Mouse (Mus musculus) adrenal gland, postnatal 25 days (tissue): ENCODE results near the gene Aip. TPM values are rescaled to one million over a fixed set of nuclear protein-coding genes. Genes with fewer than 3 reads are reported as not detected.

Source experiments
- DNase-seq: peaks from one replicate; pipeline ENCODE4 v3.0.0; 2021; ENCODE audit warnings: mixed read lengths
- long read RNA-seq: library from polyadenylated mRNA; stranded (forward); transcript quantifications from one replicate; pipeline ENCODE4 v2.0.0, GENCODE M21; 2021
- total RNA-seq: library from RNA; stranded (reverse); gene quantifications from 2 replicates; pipeline ENCODE4 v1.2.3, GENCODE M21; 2021

The Aip gene
- 108 and 117 TPM in 2 replicates for total RNA-seq
- long read RNA-seq, transcript Aip-202 (7 exons, 1,378 nt): minor isoform, 5 of 76 reads
- long read RNA-seq, transcript Aip-201 (6 exons, 1,261 nt): major isoform, 57 of 76 reads
- long read RNA-seq, partial matches to known transcripts: 3 of 76 reads
- long read RNA-seq, other reads (novel, unspliced or antisense): 11 of 76 reads

DNA sequence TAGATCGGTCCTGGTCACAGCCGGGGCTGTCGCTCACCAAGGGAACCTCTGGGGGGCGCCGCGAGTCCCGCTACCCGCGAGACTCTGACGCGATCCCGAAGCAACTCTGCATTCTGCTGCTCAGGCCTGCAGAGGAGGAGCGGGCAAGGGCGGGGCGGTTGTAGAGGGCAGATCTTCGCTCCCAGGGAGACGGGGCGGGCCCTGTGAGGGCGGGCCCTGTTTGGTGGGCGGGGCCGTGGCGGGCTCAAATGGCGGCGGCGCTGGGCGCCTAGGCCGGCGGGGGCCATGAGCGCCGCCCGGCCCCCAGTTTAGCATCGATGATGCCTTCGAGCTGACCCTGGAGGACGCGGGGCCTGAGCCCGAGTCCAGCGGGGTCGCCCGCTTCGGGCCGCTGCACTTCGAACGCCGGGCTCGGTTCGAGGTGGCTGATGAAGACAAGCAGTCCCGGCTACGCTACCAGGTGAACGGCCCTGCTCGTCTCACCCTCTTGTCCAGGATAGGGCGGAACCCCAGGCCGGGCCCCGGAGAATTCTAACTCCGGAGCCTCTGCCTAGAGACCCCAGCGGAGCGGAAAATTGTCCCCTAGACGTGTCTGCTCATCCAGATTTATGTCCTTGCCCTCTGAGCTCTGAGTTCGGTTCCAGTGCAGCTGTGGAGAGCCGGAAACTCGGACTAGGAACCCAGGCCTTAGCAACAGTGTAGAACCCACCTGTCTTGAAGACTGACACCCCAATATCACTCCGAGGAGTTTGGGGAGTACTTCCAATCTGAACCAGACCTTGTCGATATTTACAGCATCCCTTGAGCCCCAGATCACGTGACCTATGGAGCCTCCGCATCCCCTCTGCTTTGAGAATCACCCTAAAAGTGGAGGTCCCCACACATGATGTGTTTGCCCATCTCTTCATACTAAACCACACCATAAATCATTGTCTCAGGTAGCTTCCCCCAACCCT, at the start of gene Aip:
Gene Aip, minus strand, starts transcription at position 118 of the 956 bp plus-strand sequence.
- DNase-seq: peak; percentile 98

GRCm38 (mm10) chr19:4172925-4173324, 47.3 kb upstream of the Aip start:
- DNase-seq: no peak

DNA sequence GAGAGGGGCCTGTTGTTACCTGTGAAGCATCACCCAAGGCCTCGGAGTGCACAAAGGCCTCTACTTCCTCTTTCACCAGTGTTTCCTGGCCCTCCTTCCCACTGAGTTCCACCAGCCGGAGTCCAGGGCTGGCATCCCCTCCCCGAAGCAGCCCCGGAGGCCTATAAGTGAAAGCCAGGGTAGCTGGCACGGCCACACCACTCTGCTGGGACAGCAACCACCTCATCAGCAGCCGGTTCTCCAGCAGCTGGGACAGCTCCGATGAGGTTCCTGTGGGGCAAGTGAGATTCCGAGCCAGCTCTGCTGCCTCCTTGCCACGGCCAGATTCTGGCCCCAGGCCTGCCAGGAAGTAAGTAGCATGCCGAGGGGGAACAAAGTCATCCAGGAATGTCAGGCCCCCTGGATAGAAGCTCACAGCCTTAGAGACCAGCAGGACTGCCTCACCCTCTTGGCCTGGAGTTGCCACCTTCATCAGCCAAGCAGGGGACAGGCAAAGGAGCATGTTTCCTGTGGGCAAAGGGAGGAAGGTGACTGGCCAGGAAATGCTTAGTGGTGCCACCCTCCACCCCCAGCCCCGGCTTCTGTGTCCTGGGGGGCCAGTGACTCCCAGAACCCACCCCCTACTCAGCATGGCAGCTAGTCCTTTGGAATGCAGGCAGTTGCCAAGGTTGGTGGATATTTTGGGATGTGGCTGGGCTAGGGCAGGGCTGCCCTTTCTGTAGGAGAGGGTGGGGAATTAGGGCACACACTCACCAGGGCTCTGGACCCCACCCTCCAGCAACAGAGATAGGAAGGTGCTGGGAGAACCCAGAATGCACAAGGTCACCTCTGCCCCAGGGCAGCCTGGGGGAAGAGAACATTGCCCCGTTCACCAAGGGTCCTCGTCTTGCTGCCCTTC, 46.0 kb upstream of the Aip start:
- no peak for DNase-seq

DNA sequence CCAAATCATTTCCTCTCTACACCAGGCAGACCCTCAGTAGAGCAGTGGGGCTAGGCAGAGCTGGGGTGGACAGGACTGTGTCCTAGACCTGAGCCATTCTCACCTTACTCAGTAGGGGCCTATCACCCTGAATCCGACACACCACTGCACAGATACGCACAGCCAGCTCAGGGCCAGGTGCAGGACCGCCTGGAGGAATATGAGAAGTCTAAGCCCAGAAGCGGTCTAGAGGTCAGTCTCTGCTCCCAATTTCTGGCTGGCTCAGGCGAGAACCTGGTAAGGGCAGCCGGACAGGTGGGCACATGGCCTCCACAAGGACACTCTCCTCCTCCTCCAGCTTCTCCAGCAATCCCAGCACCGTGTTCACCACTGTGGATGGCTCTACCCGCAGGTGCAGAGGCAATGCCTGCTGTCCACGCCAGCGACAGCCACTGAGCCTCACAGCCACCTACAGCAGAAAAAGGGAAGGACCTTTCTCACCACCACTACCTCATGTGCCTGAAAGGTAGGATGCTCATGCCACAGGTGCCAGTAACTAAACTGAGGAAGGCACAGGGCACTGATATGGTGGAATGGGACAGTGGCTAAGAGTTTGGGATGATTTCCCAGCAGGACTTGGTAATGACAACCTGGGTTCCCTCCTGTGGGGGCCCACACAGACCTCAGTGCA, 45.2 kb upstream of the Aip start:
- DNase-seq: no peak

- DNase-seq: no peak
Observed at GRCm38 (mm10) chr19:4169810-4170209, 44.2 kb upstream of the Aip start.

DNA sequence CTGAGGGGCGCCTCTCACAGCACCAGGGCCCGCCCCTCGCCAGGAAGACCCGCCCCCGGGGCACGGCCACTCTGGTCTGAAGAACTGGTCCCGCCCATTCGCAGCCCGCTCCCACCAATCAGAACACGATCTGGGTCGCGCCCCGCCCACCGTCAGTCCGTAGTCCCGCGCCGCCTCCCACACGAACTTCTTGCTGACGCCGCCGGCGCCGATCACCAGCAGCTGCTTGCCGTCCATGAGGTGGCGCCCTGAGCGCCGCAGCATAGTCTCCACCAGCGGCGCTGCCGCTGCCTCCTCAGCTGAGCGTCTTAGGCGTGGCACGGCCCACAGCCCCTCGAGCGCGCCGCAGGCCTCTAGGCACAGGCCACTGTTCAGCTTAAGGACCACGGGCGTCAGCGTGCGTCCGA, 43.7 kb upstream of the Aip start:
- DNase-seq: peak; percentile 99

- DNase-seq: no peak
Observed at GRCm38 (mm10) chr19:4166678-4167476, 41.2 kb upstream of the Aip start.

- DNase-seq: no peak
Observed at GRCm38 (mm10) chr19:4164721-4165120, 39.1 kb upstream of the Aip start.

DNA sequence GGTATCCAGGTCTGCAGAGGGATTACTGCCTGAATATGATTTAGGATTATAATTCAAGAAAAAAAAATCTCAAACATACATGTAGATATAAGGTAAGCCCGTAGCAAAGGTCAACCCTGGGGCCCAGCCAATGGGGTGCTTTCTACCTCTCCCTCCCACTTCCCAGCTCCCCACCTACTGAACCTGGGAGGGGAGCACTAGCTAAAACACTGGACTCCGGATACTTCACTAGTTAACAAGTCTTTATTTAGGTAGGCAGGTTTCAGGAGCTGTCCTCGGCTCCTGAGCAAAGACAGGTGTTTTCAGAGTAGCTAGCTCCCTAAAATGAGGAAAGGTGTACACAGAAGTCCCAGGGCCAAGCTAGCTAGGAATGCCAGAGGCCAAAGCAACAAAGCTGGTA, 38.4 kb upstream of the Aip start:
- DNase-seq: no peak

- DNase-seq: no peak
Observed at GRCm38 (mm10) chr19:4163543-4163887, 37.9 kb upstream of the Aip start.

DNA sequence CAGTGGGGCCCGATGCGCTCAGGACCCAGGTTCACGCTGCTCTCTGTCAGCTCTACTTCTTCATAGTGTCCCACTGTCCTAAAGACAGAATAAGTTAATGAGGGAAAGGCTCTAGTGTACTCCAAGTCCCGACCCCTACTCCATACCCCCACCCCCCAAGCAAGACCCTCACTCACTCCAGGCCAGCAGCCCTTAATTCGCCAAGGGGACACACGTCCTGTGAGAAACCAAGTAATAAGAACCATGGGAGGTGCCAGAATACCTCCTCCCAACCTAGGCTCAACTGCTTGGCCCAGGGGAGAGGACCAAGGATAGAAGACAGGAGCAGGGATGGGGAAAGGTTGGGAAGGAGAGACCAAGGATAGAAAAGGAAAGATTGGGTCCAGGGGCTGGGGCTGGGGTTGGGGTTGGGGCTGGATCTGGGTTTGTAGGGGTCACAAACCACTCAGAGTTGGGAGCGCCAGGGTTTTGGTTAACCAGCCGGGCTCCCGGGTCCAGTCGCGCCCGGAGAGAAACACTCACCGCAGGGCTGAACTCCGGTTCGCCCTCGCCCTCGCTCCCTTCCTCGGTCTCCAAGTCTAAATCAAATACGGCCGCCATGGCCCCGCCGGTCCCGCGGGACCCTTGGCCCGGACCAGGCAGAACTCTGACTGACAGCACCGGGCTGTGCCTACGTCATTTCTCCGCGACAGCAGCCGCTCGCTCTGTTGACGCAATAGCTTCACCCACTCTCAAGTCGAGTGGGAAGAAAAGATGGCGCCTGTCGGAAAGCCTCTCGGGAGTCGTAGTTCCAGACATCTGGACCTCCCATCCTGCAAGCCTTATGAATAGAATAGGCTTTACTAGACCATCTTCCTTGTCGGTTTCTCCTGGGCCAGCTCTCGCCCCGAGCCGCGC, 37.2 kb upstream of the Aip start, which contains the start of gene Rps6kb2:
Gene Rps6kb2, minus strand, starts transcription at position 709 of the 897 bp plus-strand sequence.
- peak; percentile 93 for DNase-seq

DNA sequence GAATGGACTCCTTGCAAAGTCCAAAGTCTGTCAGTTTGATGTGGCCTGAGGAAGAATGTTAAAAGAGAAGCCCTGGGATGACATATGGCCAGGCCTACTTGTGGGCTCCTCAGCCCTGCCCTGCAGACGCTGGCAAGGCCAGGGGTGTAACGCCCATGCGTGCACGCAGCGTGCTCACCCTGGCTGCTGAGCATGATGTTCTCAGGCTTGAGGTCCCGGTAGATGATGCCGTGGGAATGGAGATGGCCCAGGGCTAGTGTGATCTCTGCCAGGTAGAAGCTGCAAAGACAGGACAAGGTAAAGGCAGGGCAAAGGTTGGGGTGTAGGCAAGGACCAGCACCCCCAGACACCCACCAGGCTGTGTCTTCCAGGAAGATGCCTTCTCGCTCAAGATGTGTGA, 33.4 kb upstream of the Aip start:
- no peak for DNase-seq

- DNase-seq: no peak
Observed at GRCm38 (mm10) chr19:4156771-4157170, 31.1 kb upstream of the Aip start.

DNA sequence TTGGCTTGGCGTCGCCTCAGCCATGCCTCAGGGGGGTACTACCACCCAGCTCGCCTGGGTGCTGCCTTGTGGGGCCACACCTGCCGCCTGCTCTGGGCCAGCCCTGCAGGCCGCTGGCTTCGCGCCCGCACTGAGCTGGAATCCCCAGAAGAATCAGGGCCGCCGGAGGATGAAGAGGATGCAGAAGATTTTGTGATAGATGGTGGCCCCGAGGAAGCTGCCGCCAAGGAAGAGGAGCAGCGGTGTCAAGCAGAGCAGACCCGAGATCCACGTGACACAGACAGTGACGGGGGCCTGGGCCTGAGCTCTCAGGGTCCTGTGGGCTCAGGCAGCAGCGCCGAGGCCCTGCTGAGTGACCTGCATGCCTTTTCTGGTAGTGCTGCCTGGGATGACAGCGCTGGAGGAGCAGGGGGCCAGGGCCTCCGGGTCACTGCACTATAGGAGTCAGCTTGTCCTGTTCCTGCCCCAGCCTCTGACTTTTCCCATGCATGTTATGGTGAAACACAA, 30.5 kb upstream of the Aip start:
- DNase-seq: no peak

DNA sequence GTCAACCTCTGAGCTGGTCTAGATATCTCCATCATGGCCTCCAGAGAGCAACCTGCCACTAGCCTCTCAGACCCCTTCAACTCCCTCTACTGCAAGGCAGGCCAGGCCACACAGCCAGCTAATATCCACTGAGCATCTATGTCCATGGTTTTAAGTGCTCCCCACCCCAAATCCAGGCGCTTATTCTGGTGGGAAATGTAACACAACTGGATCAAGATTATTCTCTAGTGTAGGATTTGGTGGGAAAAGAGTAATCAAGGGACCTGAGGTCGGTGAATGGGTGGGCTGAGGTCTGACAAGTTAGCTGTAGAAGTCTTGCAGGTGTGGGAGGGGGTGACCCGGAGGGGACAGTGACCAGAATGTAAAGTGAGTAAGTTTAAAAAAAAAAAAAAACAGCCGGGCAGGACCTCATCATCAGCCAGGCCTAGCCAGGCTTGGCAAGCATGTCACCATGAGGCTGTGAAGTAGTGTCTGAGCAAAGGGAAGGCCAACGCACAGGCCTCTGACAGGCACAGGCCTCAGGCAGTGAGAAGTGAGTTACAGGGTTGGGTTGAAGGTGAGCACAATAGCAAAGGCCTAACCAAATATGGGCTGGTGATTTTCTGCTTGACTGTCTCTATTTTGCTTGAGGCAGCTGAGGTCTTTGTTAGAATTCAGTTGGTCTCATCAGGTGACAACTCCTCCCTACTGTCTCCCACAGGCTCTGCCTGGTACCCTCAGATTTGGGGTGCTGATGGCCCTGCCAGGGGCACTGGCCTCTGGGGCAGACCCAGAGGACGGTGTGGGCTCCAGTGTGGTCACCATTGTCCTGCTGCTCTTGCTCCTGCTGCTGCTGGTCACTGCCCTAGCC, 29.8 kb upstream of the Aip start:
- DNase-seq: no peak

- DNase-seq: no peak
Observed at GRCm38 (mm10) chr19:4154437-4155222, 29.0 kb upstream of the Aip start.

DNA sequence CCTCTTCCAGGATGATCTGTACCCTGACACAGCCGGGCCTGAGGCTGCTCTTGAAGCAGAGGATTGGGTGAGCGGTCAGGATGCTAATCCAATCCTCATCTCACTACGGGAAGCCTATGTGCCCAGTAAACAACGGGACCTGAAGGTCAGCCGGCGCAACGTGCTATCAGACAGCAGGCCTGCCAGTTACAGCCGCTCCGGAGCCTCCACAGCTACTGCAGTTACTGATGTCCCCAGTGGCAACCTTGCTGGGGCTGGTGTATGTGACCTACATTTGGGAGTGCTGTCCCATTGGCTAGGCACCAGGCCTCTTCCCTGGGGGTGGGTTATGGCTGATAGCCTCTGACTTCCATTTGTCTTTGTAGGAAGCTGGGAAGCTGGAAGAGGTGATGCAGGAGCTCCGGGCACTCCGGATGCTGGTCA, 27.6 kb upstream of the Aip start, which contains the start of gene Ptprcap:
Gene Ptprcap, plus strand, starts transcription at position 373 of the 423 bp plus-strand sequence.
- no peak for DNase-seq
